ENCODE assay signal across 15 mouse cellular contexts in genomic region chr7:38215697-38216096, GRCm38 (mm10).
"Had no signal": no experiment of that assay in that cellular context is flagged by ENCODE, and none has a peak within 500 bp of the region (broad histone marks: within the 10 kb centered on the region; RNA-seq: fewer than 3 reads in every experiment).

No protein-coding gene starts in this region.

- DNase-seq: forebrain, postnatal 0 days; gastrocnemius, postnatal 14 days; gastrocnemius, postnatal 36 days; heart, postnatal 10 days; heart, postnatal 36 days; kidney, adult 11 months; kidney, adult 2 months; kidney, adult 9 months; kidney, postnatal 14 days; kidney, postnatal 36 days; layer of hippocampus, adult 9-11 months; layer of hippocampus, postnatal 36 days; left cerebral cortex, postnatal 4 days had no signal

- ATAC-seq: forebrain, postnatal 0 days; hindbrain, postnatal 0 days; intestine, embryonic 16.5 days had no signal
